Mouse (Mus musculus) stomach, embryonic 15.5 days (tissue): ENCODE measurements at regions not wholly inside any gene's neighbourhood (a gene's known extent, or its start where the extent isn't known, plus 50 kb on each side); places are given as distances from the start of the nearest gene placed in this dataset.

Experiments
- ATAC-seq: fragments of 200-750 bp; cut with Nextera tagmentation; 2 replicates; pipeline ENCODE4 v1.8.0; 2017; ENCODE audit warnings: low read depth, moderate number of reproducible peaks, moderate TSS enrichment; ENCODE audit not compliant: insufficient read depth, low FRiP score
- H3K27ac ChIP-seq: fragments of 300-500 bp; sonication (generic); 2 replicates; pipeline ENCODE4 v1.5.1; 2015; ENCODE audit warnings: mild to moderate bottlenecking, inconsistent platforms
- H3K27me3 ChIP-seq: fragments of 300-500 bp; sonication (generic); replicated peaks from 2 replicates; pipeline ENCODE4 v1.6.1; 2015; ENCODE audit warnings: inconsistent platforms
- H3K36me3 ChIP-seq: fragments of 300-500 bp; sonication (generic); 2 replicates; pipeline ENCODE4 v1.6.1; 2015; ENCODE audit warnings: inconsistent platforms
- H3K4me1 ChIP-seq: fragments of 300-500 bp; sonication (generic); 2 replicates; pipeline ENCODE4 v1.6.1; 2015; ENCODE audit warnings: inconsistent platforms
- H3K4me2 ChIP-seq: fragments of 300-500 bp; sonication (generic); 2 replicates; pipeline ENCODE4 v1.6.1; 2015; ENCODE audit warnings: mild to moderate bottlenecking, inconsistent platforms
- H3K4me3 ChIP-seq: fragments of 300-500 bp; sonication (generic); replicated peaks from 2 replicates; pipeline ENCODE4 v1.5.1; 2015; ENCODE audit warnings: inconsistent platforms
- H3K9ac ChIP-seq: fragments of 300-500 bp; sonication (generic); 2 replicates; pipeline ENCODE4 v1.6.1; 2015; ENCODE audit warnings: inconsistent platforms
- H3K9me3 ChIP-seq: fragments of 300-500 bp; sonication (generic); 2 replicates; pipeline ENCODE4 v1.6.1; 2016; ENCODE audit warnings: inconsistent platforms
- WGBS: fragments of 180-500 bp; shearing (Covaris S2); methylation state at CpG from one replicate; pipeline ENCODE4 v1.1.7; 2015; 5-methylcytosine and 5-hydroxymethylcytosine counted together

DNA sequence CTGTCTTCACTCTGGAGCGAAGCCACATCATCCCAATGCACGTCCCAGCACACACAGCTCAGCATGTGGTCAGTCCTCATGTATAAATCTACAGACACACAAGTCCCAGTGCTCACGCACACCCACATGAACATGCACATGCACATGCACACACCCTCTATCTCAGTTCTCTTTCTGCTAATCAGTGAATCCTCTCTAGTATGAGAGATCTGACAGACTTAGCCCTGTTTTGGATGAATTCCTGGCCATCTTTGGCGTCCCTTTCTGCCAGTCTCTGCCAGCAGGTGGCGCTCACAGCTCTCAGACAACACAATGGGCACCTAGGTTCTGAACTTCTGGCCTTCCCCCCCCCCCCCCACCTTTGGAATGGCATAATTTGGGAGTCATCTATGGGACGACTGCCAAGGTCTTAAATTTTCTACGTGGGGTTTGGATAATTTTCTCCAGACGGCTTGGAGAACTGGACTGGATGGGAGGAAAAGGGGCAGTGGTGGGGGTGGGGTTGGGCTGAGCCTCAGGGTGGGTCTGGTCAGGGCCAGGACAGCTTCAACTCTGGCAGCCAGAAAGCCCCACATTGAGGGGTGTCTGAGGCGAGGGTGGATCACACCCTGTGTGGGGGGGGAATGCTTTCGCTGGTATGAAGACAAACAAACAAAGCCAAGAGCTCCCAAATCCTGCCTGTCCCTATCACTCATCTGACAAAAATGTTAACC, 149.8 kb downstream of the Opa1 start:
- Histone ChIP-seq H3K27ac (no peak overlapping the region), H3K9me3 (no peaks in the 10 kb centered on the region), H3K36me3 (no peaks in the 10 kb centered on the region), H3K4me3 (no peak overlapping the region), H3K27me3 (no peaks in the 10 kb centered on the region), H3K4me1 (peaks cover 17% of the 10 kb centered on the region), H3K4me2 (no peak overlapping the region), H3K9ac (no peak overlapping the region)
- ATAC-seq: peak; percentile 35; the same call in 1 of the 2 replicates
- WGBS: 17% methylated on average over 10 of the region's 10 CpGs

DNA sequence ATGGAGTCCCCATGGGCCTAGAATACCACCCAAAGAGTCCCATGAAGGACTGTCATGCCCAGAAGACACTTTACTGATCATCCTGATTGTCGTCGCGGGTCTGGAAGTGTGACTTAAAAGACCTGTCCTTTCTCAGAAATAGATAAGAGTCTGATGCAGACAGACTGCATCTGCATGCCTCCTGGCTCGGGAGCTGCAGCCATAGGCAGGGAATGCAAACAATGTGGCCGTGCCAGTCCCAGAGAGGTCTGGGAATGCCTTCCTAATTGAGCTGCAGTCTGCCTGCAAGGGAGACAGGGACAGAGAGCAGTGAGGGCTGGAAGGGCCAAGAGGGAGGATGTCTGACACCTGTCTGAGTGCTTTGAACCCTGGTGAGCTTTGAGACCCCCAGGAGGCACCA, 150.9 kb downstream of the Opa1 start:
- no peak for ATAC-seq
- H3K27me3 ChIP-seq: no peaks in the 10 kb centered on the region
- no peaks in the 10 kb centered on the region for H3K36me3 ChIP-seq
- 23% methylated on average over 5 of the region's 5 CpGs for WGBS
- no peak overlapping the region for H3K4me2 ChIP-seq
- no peaks in the 10 kb centered on the region for H3K9me3 ChIP-seq
- no peak overlapping the region for H3K27ac ChIP-seq
- no peak overlapping the region for H3K4me3 ChIP-seq
- peaks cover 27% of the 10 kb centered on the region for H3K4me1 ChIP-seq
- no peak overlapping the region for H3K9ac ChIP-seq

- no peak overlapping the region for H3K27ac ChIP-seq
- no peak overlapping the region for H3K4me2 ChIP-seq
- peaks cover 38% of the 10 kb centered on the region for H3K4me1 ChIP-seq
- WGBS: 42% methylated on average over 1 of the region's 1 CpGs
- no peak for ATAC-seq
- H3K9me3 ChIP-seq: no peaks in the 10 kb centered on the region
- H3K9ac ChIP-seq: no peak overlapping the region
- no peaks in the 10 kb centered on the region for H3K36me3 ChIP-seq
- no peaks in the 10 kb centered on the region for H3K27me3 ChIP-seq
- H3K4me3 ChIP-seq: no peak overlapping the region
Measured at GRCm38 (mm10) chr16:29732889-29733288, 153.8 kb downstream of the Opa1 start.

- H3K27ac ChIP-seq: no peak overlapping the region
- peaks cover 36% of the 10 kb centered on the region for H3K4me1 ChIP-seq
- H3K4me2 ChIP-seq: no peak overlapping the region
- no peak overlapping the region for H3K4me3 ChIP-seq
- no peak overlapping the region for H3K9ac ChIP-seq
- whole genome bisulfite sequencing: 76% methylated on average over 10 of the region's 10 CpGs
- ATAC-seq: no peak
- no peaks in the 10 kb centered on the region for H3K27me3 ChIP-seq
- no peaks in the 10 kb centered on the region for H3K36me3 ChIP-seq
- H3K9me3 ChIP-seq: no peaks in the 10 kb centered on the region
Measured at GRCm38 (mm10) chr16:29733847-29734246, 154.7 kb downstream of the Opa1 start.

GRCm38 (mm10) chr16:29734324-29734723, 155.2 kb downstream of the Opa1 start:
- H3K36me3 ChIP-seq: no peaks in the 10 kb centered on the region
- H3K9me3 ChIP-seq: no peaks in the 10 kb centered on the region
- H3K4me1 ChIP-seq: peaks cover 31% of the 10 kb centered on the region
- H3K4me2 ChIP-seq: peak overlapping the region; percentile 35
- H3K27me3 ChIP-seq: no peaks in the 10 kb centered on the region
- H3K27ac ChIP-seq: peak overlapping the region; percentile 81
- 11% methylated on average over 1 of the region's 1 CpGs for WGBS
- ATAC-seq: peak; percentile 37; the same call in 1 of the 2 replicates
- no peak overlapping the region for H3K4me3 ChIP-seq
- H3K9ac ChIP-seq: no peak overlapping the region

- 16% methylated on average over 12 of the region's 12 CpGs for WGBS
- Histone ChIP-seq H3K27ac (peak overlapping the region; percentile 81), H3K9me3 (no peaks in the 10 kb centered on the region), H3K36me3 (no peaks in the 10 kb centered on the region), H3K27me3 (no peaks in the 10 kb centered on the region), H3K4me2 (peak overlapping the region; percentile 35), H3K4me3 (no peak overlapping the region), H3K4me1 (peaks cover 29% of the 10 kb centered on the region), H3K9ac (no peak overlapping the region)
- ATAC-seq: peak; percentile 74; the same call in 1 of the 2 replicates
Measured at GRCm38 (mm10) chr16:29734738-29735250, 155.7 kb downstream of the Opa1 start.

GRCm38 (mm10) chr16:29735371-29736008, 156.4 kb downstream of the Opa1 start:
- Histone ChIP-seq H3K9ac (no peak overlapping the region), H3K4me3 (no peak overlapping the region), H3K27me3 (no peaks in the 10 kb centered on the region), H3K4me2 (no peak overlapping the region), H3K9me3 (no peaks in the 10 kb centered on the region), H3K27ac (peak overlapping the region; percentile 81), H3K4me1 (peaks cover 24% of the 10 kb centered on the region), H3K36me3 (no peaks in the 10 kb centered on the region)
- 21% methylated on average over 12 of the region's 12 CpGs for WGBS
- ATAC-seq: no peak

DNA sequence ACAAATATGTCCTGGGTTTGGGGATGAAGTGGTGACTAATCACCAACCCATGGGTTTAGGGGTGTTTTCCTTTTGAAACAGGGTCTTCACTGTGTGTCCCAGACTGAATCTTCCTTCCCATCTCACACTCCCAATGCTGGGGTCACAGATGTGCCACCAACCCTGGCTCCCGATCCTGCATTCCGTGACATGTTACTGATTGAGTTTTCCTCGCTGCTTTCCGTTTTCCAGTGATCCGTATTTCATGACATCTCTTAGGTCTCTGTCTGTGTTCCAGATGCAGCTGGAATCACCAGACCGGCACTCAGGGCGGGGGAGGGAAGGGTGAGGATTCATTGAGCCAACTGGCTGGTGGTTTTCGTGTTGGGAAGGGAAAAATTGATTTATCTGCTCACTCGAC, 157.1 kb downstream of the Opa1 start:
- Histone ChIP-seq H3K4me2 (no peak overlapping the region), H3K27ac (no peak overlapping the region), H3K9me3 (no peaks in the 10 kb centered on the region), H3K4me1 (peaks cover 24% of the 10 kb centered on the region), H3K4me3 (no peak overlapping the region), H3K27me3 (no peaks in the 10 kb centered on the region), H3K36me3 (no peaks in the 10 kb centered on the region), H3K9ac (no peak overlapping the region)
- 59% methylated on average over 9 of the region's 9 CpGs for WGBS
- ATAC-seq: no peak

DNA sequence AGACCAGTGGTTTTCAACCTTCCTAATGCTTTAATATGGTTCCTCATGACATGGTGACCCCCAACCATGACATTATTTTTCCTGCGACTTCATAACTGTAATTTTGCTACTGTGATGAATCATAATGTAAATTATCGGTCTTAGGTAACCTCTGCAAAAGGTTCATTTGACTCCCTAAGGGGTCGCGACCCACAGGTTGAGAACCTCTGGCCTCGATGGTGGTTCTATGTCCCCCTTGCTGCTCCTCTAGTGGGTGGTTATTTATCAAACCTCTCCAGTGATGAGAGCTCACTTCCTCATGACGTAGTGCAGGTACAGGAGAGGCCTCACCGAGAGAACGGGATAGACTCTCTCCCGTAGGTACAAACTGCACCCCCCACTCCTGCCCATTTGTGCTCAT, 158.9 kb downstream of the Opa1 start:
- no peaks in the 10 kb centered on the region for H3K36me3 ChIP-seq
- ATAC-seq: no peak
- no peak overlapping the region for H3K4me3 ChIP-seq
- WGBS: 84% methylated on average over 9 of the region's 9 CpGs
- no peaks in the 10 kb centered on the region for H3K27me3 ChIP-seq
- H3K4me1 ChIP-seq: peaks cover 30% of the 10 kb centered on the region
- H3K9me3 ChIP-seq: no peaks in the 10 kb centered on the region
- H3K4me2 ChIP-seq: no peak overlapping the region
- no peak overlapping the region for H3K27ac ChIP-seq
- H3K9ac ChIP-seq: no peak overlapping the region

- H3K27me3 ChIP-seq: no peaks in the 10 kb centered on the region
- H3K4me2 ChIP-seq: no peak overlapping the region
- ATAC-seq: no peak
- no peaks in the 10 kb centered on the region for H3K36me3 ChIP-seq
- peaks cover 6% of the 10 kb centered on the region; the same call in 1 of the 2 replicates for H3K4me1 ChIP-seq
- no peak overlapping the region for H3K9ac ChIP-seq
- WGBS: 18% methylated on average over 14 of the region's 14 CpGs
- H3K27ac ChIP-seq: no peak overlapping the region
- no peak overlapping the region for H3K4me3 ChIP-seq
- H3K9me3 ChIP-seq: no peaks in the 10 kb centered on the region
Measured at GRCm38 (mm10) chr16:29742497-29743230, 163.5 kb downstream of the Opa1 start.

GRCm38 (mm10) chr16:29745486-29745885, 166.4 kb downstream of the Opa1 start:
- Histone ChIP-seq H3K9me3 (no peaks in the 10 kb centered on the region), H3K9ac (no peak overlapping the region), H3K4me1 (peaks cover 6% of the 10 kb centered on the region; the same call in 1 of the 2 replicates), H3K4me2 (no peak overlapping the region), H3K4me3 (no peak overlapping the region), H3K36me3 (no peaks in the 10 kb centered on the region), H3K27me3 (no peaks in the 10 kb centered on the region), H3K27ac (no peak overlapping the region)
- 89% methylated on average over 5 of the region's 5 CpGs for WGBS
- ATAC-seq: no peak

DNA sequence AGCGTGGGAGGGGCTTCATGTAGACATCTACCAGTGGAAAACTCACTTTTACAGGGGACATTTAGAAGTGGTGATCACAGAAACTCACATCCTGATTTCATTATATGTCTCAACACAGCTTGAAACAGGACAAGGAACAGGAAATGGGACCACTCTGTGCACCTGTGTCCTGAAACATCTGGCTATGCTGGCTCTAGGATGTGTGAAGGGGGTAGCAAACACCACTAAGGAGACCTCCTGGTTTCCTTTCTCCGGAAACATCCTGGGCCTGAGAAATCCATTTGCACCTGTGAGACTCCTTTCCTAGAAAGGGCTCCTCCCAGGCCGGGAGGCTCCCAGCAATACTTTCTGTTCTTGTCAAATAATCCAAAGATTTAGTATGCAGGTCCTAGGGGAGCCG, 167.1 kb downstream of the Opa1 start:
- no peak overlapping the region for H3K4me3 ChIP-seq
- H3K4me2 ChIP-seq: no peak overlapping the region
- 67% methylated on average over 4 of the region's 4 CpGs for WGBS
- H3K9me3 ChIP-seq: no peaks in the 10 kb centered on the region
- no peak for ATAC-seq
- H3K27me3 ChIP-seq: no peaks in the 10 kb centered on the region
- H3K4me1 ChIP-seq: peaks cover 6% of the 10 kb centered on the region; the same call in 1 of the 2 replicates
- H3K9ac ChIP-seq: no peak overlapping the region
- H3K36me3 ChIP-seq: no peaks in the 10 kb centered on the region
- H3K27ac ChIP-seq: no peak overlapping the region
